Mouse (Mus musculus) MEL (cell line): ENCODE results near the gene Med16. TPM values are rescaled to one million over a fixed set of nuclear protein-coding genes. Genes with fewer than 3 reads are reported as not detected.

Experiments used
- DNase-seq: peaks from one replicate; pipeline ENCODE4 v3.0.0; 2011; ENCODE audit warnings: low read depth, low spot score
- H3K27ac ChIP-seq: 2 replicates; pipeline ENCODE4 v1.5.1; 2012; ENCODE audit warnings: low read depth, mild to moderate bottlenecking, control low read depth, low read length, moderate library complexity; ENCODE audit not compliant: control insufficient read depth
- H3K27me3 ChIP-seq, 2 experiments: fragments of 150-350 bp in 1 of 2; sonication (generic) in 1 of 2; 2 replicates each; pipeline ENCODE4 v1.6.1; 2012; ENCODE audit warnings: low read length in 2 of 2, mild to moderate bottlenecking in 2 of 2, improper control_type of control experiment in 1 of 2, moderate library complexity in 1 of 2; ENCODE audit not compliant: insufficient read depth in 2 of 2, control insufficient read depth in 1 of 2
- H3K36me3 ChIP-seq, 2 experiments: 2 replicates each; pipeline ENCODE4 v1.6.1; 2012 to 2014; ENCODE audit warnings: low read length in 2 of 2, improper control_type of control experiment in 1 of 2, inconsistent platforms in 1 of 2, mild to moderate bottlenecking in 1 of 2; ENCODE audit not compliant: insufficient read depth in 2 of 2, control insufficient read depth in 1 of 2
- H3K4me1 ChIP-seq, 2 experiments: fragments of 150-350 bp in 1 of 2; sonication (generic) in 1 of 2; 2 replicates each; pipeline ENCODE4 v1.6.1; 2012; ENCODE audit warnings: low read length in 2 of 2, improper control_type of control experiment in 1 of 2, mild to moderate bottlenecking in 1 of 2; ENCODE audit not compliant: insufficient read depth in 2 of 2, control insufficient read depth in 1 of 2
- H3K4me3 ChIP-seq, 2 experiments: fragments of 150-350 bp in 1 of 2; sonication (generic) in 1 of 2; 2 replicates each; pipeline ENCODE4 v1.5.1; 2012; ENCODE audit warnings: low read depth in 2 of 2, low read length in 2 of 2, mild to moderate bottlenecking in 2 of 2, moderate library complexity in 2 of 2, control low read depth in 1 of 2, improper control_type of control experiment in 1 of 2; ENCODE audit not compliant: control insufficient read depth in 1 of 2, insufficient read depth in 1 of 2
- H3K79me2 ChIP-seq: 2 replicates; pipeline ENCODE4 v1.6.1; 2012; ENCODE audit warnings: mild to moderate bottlenecking, low read length, moderate library complexity; ENCODE audit not compliant: control insufficient read depth, poor library complexity, insufficient read depth
- H3K9ac ChIP-seq: 2 replicates; pipeline ENCODE4 v1.6.1; 2012; ENCODE audit warnings: low read depth, mild to moderate bottlenecking, control low read depth, low read length, moderate library complexity; ENCODE audit not compliant: control insufficient read depth, poor library complexity, severe bottlenecking
- H3K9me3 ChIP-seq: fragments of 150-350 bp; sonication (generic); replicated peaks from 2 replicates; pipeline ENCODE4 v1.6.1; 2012; ENCODE audit warnings: mild to moderate bottlenecking, low read length, improper control_type of control experiment, moderate library complexity; ENCODE audit not compliant: insufficient read depth
- BHLHE40 ChIP-seq: IDR thresholded peaks from 2 replicates; pipeline ENCODE4 v1.6.1; 2012; ENCODE audit warnings: low read depth, mild to moderate bottlenecking, inconsistent platforms, low read length, improper control_type of control experiment, borderline replicate concordance
- CHD1 ChIP-seq: IDR thresholded peaks from 2 replicates; pipeline ENCODE4 v1.6.1; 2012; ENCODE audit warnings: low read depth, mild to moderate bottlenecking, inconsistent platforms, low read length, improper control_type of control experiment
- CHD2 ChIP-seq: IDR thresholded peaks from 2 replicates; pipeline ENCODE4 v1.6.1; 2011; ENCODE audit warnings: low read length, improper control_type of control experiment
- CTCF ChIP-seq, 3 experiments: IDR thresholded peaks in 2 of 3; conservative IDR thresholded peaks in 1 of 3; 2 replicates each; pipeline ENCODE4 v1.5.1; 2011 to 2012; ENCODE audit warnings: low read length in 3 of 3, low read depth in 2 of 3, mild to moderate bottlenecking in 2 of 3, improper control_type of control experiment in 1 of 3, inconsistent platforms in 1 of 3, mixed read lengths in 1 of 3, moderate library complexity in 1 of 3; ENCODE audit not compliant: control insufficient read depth in 1 of 3, insufficient read depth in 1 of 3, poor library complexity in 1 of 3, severe bottlenecking in 1 of 3
- E2F4 ChIP-seq: IDR thresholded peaks from 2 replicates; pipeline ENCODE4 v1.6.1; 2011; ENCODE audit warnings: low read depth, low read length, improper control_type of control experiment, borderline replicate concordance
- ELF1 ChIP-seq: IDR thresholded peaks from 2 replicates; pipeline ENCODE4 v1.6.1; 2014; ENCODE audit warnings: low read depth, mild to moderate bottlenecking, inconsistent platforms, low read length, improper control_type of control experiment, moderate library complexity
- EP300 ChIP-seq, 2 experiments: IDR thresholded peaks; 2 replicates each; pipeline ENCODE4 v1.6.1; 2011; ENCODE audit warnings: improper control_type of control experiment in 2 of 2, low read length in 2 of 2, low read depth in 1 of 2, mild to moderate bottlenecking in 1 of 2
- GABPA ChIP-seq: IDR thresholded peaks from 2 replicates; pipeline ENCODE4 v1.6.1; 2012; ENCODE audit warnings: low read depth, mild to moderate bottlenecking, inconsistent platforms, low read length, improper control_type of control experiment, moderate library complexity
- GATA1 ChIP-seq: IDR thresholded peaks from 2 replicates; pipeline ENCODE4 v1.6.1; 2011; ENCODE audit warnings: low read depth, low read length, improper control_type of control experiment
- HCFC1 ChIP-seq: IDR thresholded peaks from 2 replicates; pipeline ENCODE4 v1.6.1; 2012; ENCODE audit warnings: low read depth, mild to moderate bottlenecking, inconsistent platforms, low read length, improper control_type of control experiment, moderate library complexity
- JUND ChIP-seq: IDR thresholded peaks from 2 replicates; pipeline ENCODE4 v1.6.1; 2011; ENCODE audit warnings: low read depth, mild to moderate bottlenecking, improper control_type of control experiment, low read length
- MAFK ChIP-seq: IDR thresholded peaks from 2 replicates; pipeline ENCODE4 v1.6.1; 2011; ENCODE audit warnings: low read depth, mild to moderate bottlenecking, low read length, improper control_type of control experiment, borderline replicate concordance
- MAZ ChIP-seq: IDR thresholded peaks from 2 replicates; pipeline ENCODE4 v1.6.1; 2012; ENCODE audit warnings: low read depth, mild to moderate bottlenecking, inconsistent platforms, low read length, improper control_type of control experiment
- MEF2A ChIP-seq: IDR thresholded peaks from 2 replicates; pipeline ENCODE4 v1.6.1; 2014; ENCODE audit warnings: low read depth, mild to moderate bottlenecking, inconsistent platforms, low read length, improper control_type of control experiment; ENCODE audit not compliant: poor library complexity, insufficient replicate concordance, severe bottlenecking; ENCODE audit errors: extremely low read depth
- MYC ChIP-seq: IDR thresholded peaks from 2 replicates; pipeline ENCODE4 v1.6.1; 2011; ENCODE audit warnings: low read depth, mild to moderate bottlenecking, low read length, improper control_type of control experiment, moderate library complexity
- NELFE ChIP-seq: IDR thresholded peaks from 2 replicates; pipeline ENCODE4 v1.6.1; 2011; ENCODE audit warnings: low read depth, low read length, improper control_type of control experiment
- NRF1 ChIP-seq: IDR thresholded peaks from 2 replicates; pipeline ENCODE4 v1.6.1; 2014; ENCODE audit warnings: low read depth, mild to moderate bottlenecking, inconsistent platforms, low read length, improper control_type of control experiment, moderate library complexity; ENCODE audit not compliant: poor library complexity, insufficient read depth, severe bottlenecking
- POLR2A ChIP-seq, 2 experiments: IDR thresholded peaks; 2 replicates each; pipeline ENCODE4 v1.6.1; 2011 to 2012; ENCODE audit warnings: low read length in 2 of 2, mild to moderate bottlenecking in 2 of 2, control low read depth in 1 of 2, improper control_type of control experiment in 1 of 2, low read depth in 1 of 2, moderate library complexity in 1 of 2; ENCODE audit not compliant: control insufficient read depth in 1 of 2, insufficient read depth in 1 of 2, poor library complexity in 1 of 2
- POLR2AphosphoS2 ChIP-seq: IDR thresholded peaks from 2 replicates; pipeline ENCODE4 v1.6.1; 2011; ENCODE audit warnings: low read length, improper control_type of control experiment
- POLR2AphosphoS5 ChIP-seq: IDR thresholded peaks from 2 replicates; pipeline ENCODE4 v1.6.1; 2012; ENCODE audit warnings: low read depth, borderline replicate concordance, mild to moderate bottlenecking, inconsistent platforms, low read length, moderate library complexity, mixed read lengths
- RAD21 ChIP-seq: IDR thresholded peaks from 2 replicates; pipeline ENCODE4 v1.6.1; 2011; ENCODE audit warnings: mild to moderate bottlenecking, low read depth, low read length, improper control_type of control experiment
- SIN3A ChIP-seq: IDR thresholded peaks from 2 replicates; pipeline ENCODE4 v1.6.1; 2012; ENCODE audit warnings: low read length, improper control_type of control experiment, inconsistent platforms
- SMC3 ChIP-seq: IDR thresholded peaks from 2 replicates; pipeline ENCODE4 v1.6.1; 2011; ENCODE audit warnings: low read depth, low read length, improper control_type of control experiment
- TAL1 ChIP-seq: IDR thresholded peaks from 2 replicates; pipeline ENCODE4 v1.6.1; 2012; ENCODE audit warnings: mild to moderate bottlenecking, inconsistent platforms, low read length, moderate library complexity, mixed read lengths
- TBP ChIP-seq: IDR thresholded peaks from 2 replicates; pipeline ENCODE4 v1.8.0; 2011; ENCODE audit warnings: low read depth, low read length, improper control_type of control experiment
- USF1 ChIP-seq: IDR thresholded peaks from 2 replicates; pipeline ENCODE4 v1.6.1; 2014; ENCODE audit warnings: low read depth, mild to moderate bottlenecking, inconsistent platforms, low read length, improper control_type of control experiment, moderate library complexity
- USF2 ChIP-seq, 2 experiments: IDR thresholded peaks; 2 replicates each; pipeline ENCODE4 v1.6.1; 2011 to 2012; ENCODE audit warnings: improper control_type of control experiment in 2 of 2, low read length in 2 of 2, borderline replicate concordance in 1 of 2, inconsistent platforms in 1 of 2, low read depth in 1 of 2, mild to moderate bottlenecking in 1 of 2; ENCODE audit not compliant: insufficient read depth in 1 of 2
- ZC3H11A ChIP-seq: IDR thresholded peaks from 2 replicates; pipeline ENCODE4 v1.6.1; 2012; ENCODE audit warnings: low read depth, mild to moderate bottlenecking, inconsistent platforms, low read length, improper control_type of control experiment
- ZMIZ1 ChIP-seq: IDR thresholded peaks from 2 replicates; pipeline ENCODE4 v1.6.1; 2012; ENCODE audit warnings: low read depth, mild to moderate bottlenecking, inconsistent platforms, low read length, improper control_type of control experiment, moderate library complexity
- ZNF384 ChIP-seq: IDR thresholded peaks from 2 replicates; pipeline ENCODE4 v1.6.1; 2012; ENCODE audit warnings: low read depth, mild to moderate bottlenecking, inconsistent platforms, low read length, improper control_type of control experiment
- polyA plus RNA-seq, 2 experiments: library from polyadenylated mRNA; stranded (reverse) in 1 of 2; unstranded in 1 of 2; fragments of >175 nt in 1 of 2; fragments of >200 nt in 1 of 2; gene quantifications; 2 replicates each; pipeline versions ENCODE4 v1.2.1 to v1.2.4; 2012; ENCODE audit warnings: low replicate concordance in 2 of 2, low read depth in 1 of 2; ENCODE audit not compliant: insufficient read length in 2 of 2, insufficient read depth in 1 of 2, missing spikeins in 1 of 2
- total RNA-seq: library from RNA; depleted of rRNA; stranded (reverse); fragments of 300-350 nt; gene quantifications from 2 replicates; pipeline ENCODE4 v1.2.3, GENCODE M21; 2012

Med16 gene
- total and polyA plus RNA-seq, 3 experiments: 17.3 to 41.2 TPM; not detected in 1

DNA sequence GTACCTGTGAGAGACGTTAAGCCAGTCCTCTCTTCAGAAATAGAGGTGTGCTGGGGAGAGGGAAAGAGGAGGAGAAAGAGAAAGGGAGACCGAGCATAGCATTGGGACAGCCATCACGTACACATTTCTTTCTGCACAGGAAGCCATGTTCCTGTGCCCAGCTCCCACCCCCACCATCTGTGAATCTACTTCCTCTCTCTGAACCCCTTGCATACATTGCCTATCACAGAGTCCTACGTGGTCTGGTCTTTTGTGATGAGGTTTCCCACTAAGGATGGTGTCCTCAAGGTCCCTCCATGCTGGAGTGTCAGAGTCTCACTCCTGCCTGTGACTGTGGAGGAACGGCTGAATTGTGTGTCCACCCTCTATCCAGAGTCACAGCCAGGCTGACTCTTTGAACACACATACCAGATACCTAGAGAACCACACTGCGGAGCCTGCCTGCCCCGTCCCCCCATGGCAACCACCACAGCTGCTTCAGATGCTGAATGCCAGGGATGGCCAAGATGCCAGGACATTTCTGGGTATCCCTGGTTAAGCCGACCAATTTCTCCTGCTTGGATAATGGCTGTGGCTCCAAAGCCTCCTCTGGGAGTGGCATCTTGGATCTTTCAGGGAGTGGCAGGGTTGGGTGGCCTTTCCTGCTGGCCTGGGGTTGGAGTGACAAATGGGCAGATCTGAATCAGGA lies 58.6 kb downstream of the Med16 start:
- Histone ChIP-seq H3K4me1 (peaks cover 3 to 25% of the 10 kb centered on the region in 2 experiments), H3K36me3 (peaks cover 0 to 13% of the 10 kb centered on the region in 2 experiments; a peak in 1 of 4 replicates), H3K4me3 (no peak overlapping the region), H3K9me3 (no peaks in the 10 kb centered on the region), H3K9ac (peak overlapping the region; percentile 7; the same call in 1 of the 2 replicates), H3K79me2 (peaks cover 23% of the 10 kb centered on the region), H3K27me3 (no peaks in the 10 kb centered on the region), H3K27ac (0 out of 2 replicates have a peak overlapping the region, but pooled peaks have one; percentile 4)
- TF ChIP-seq JUND (no peak), NELFE (peak; percentile 38; the same call in 1 of the 2 replicates), POLR2AphosphoS5 (no peak), ELF1 (0 out of 2 replicates have a peak, but pooled peaks have one; percentile 31), NRF1 (no peak), EP300 (IDR thresholded peaks at IDR 0.05; ENCODE audit: low read depth in 1 of 2, low read length in 2 of 2) (no peak), BHLHE40 (no peak), POLR2AphosphoS2 (no peak), POLR2A (IDR thresholded peaks at IDR 0.05; ENCODE audit: control insufficient read depth in 1 of 2, insufficient read depth in 1 of 2, low read depth in 1 of 2, low read length in 2 of 2, poor library complexity in 1 of 2) (peak in 1 of 2 experiments; percentile 48; a peak in 1 of 4 replicates), HCFC1 (0 out of 2 replicates have a peak, but pooled peaks have one; percentile 28), ZC3H11A (no peak), E2F4 (no peak), MAFK (no peak), CTCF (IDR thresholded peaks at IDR 0.05 in 2 of 3, conservative IDR thresholded peaks at IDR 0.05 in 1 of 3; ENCODE audit: control insufficient read depth in 1 of 3, insufficient read depth in 1 of 3, low read depth in 2 of 3, low read length in 3 of 3, poor library complexity in 1 of 3, severe bottlenecking in 1 of 3) (no peak), USF1 (no peak), TBP (no peak), GABPA (no peak), ZNF384 (peak; percentile 57; the same call in 1 of the 2 replicates), MYC (peak; percentile 54; the same call in 1 of the 2 replicates), GATA1 (no peak), USF2 (IDR thresholded peaks at IDR 0.05; ENCODE audit: borderline replicate concordance in 1 of 2, insufficient read depth in 1 of 2, low read depth in 1 of 2, low read length in 2 of 2) (no peak), TAL1 (peak; percentile 29; the same call in 1 of the 2 replicates), SIN3A (no peak; the same call in 1 of the 2 replicates), ZMIZ1 (no peak), SMC3 (no peak), MEF2A (no peak), CHD2 (no peak), CHD1 (no peak), MAZ (no peak), RAD21 (no peak)
- peak; percentile 64 for DNase-seq
